Mouse (Mus musculus) liver, embryonic 11.5 days (tissue): ENCODE measurements around the gene C1ql1. TPM values are rescaled to one million over a fixed set of nuclear protein-coding genes. Genes with fewer than 3 reads are reported as not detected.
"Not testable (repeated sequence)": the region's sequence is repeated elsewhere in the genome, so short reads cannot be mapped to it uniquely, and the experiment has no call there.

Source experiments
- ATAC-seq: fragments of 200-750 bp; cut with Nextera tagmentation; replicated peaks from 2 replicates; pipeline ENCODE4 v1.8.0; 2017; ENCODE audit warnings: moderate number of reproducible peaks, mild to moderate bottlenecking, moderate TSS enrichment, moderate library complexity; ENCODE audit not compliant: low FRiP score
- DNase-seq: peaks from one replicate; pipeline ENCODE4 v3.0.0-alpha.2; 2017; ENCODE audit warnings: low spot score
- H3K27ac ChIP-seq: fragments of 300-500 bp; sonication (generic); 2 replicates; pipeline ENCODE4 v1.5.1; 2014; ENCODE audit warnings: mild to moderate bottlenecking, low read depth, low read length, control low read depth
- H3K27me3 ChIP-seq: fragments of 300-500 bp; sonication (generic); replicated peaks from 2 replicates; pipeline ENCODE4 v1.6.1; 2014; ENCODE audit warnings: low read length, mixed read lengths; ENCODE audit not compliant: control insufficient read depth, insufficient read depth
- H3K36me3 ChIP-seq: fragments of 300-500 bp; sonication (generic); 2 replicates; pipeline ENCODE4 v1.6.1; 2014; ENCODE audit warnings: mild to moderate bottlenecking, low read length, moderate library complexity, mixed read lengths; ENCODE audit not compliant: control insufficient read depth, insufficient read depth
- H3K4me1 ChIP-seq: fragments of 300-500 bp; sonication (generic); replicated peaks from 2 replicates; pipeline ENCODE4 v1.6.1; 2014; ENCODE audit warnings: low read length, mixed read lengths; ENCODE audit not compliant: control insufficient read depth, insufficient read depth
- H3K4me2 ChIP-seq: fragments of 300-500 bp; sonication (generic); 2 replicates; pipeline ENCODE4 v1.6.1; 2014; ENCODE audit warnings: mild to moderate bottlenecking, control low read depth, moderate library complexity
- H3K4me3 ChIP-seq: fragments of 300-500 bp; sonication (generic); 2 replicates; pipeline ENCODE4 v1.5.1; 2014; ENCODE audit warnings: low read depth, low read length, control low read depth
- H3K9ac ChIP-seq: fragments of 300-500 bp; sonication (generic); 2 replicates; pipeline ENCODE4 v1.6.1; 2014; ENCODE audit warnings: low read depth, low read length, control low read depth
- H3K9me3 ChIP-seq: fragments of 300-500 bp; sonication (generic); 2 replicates; pipeline ENCODE4 v1.6.1; 2016; ENCODE audit warnings: low read length, inconsistent platforms, mixed read lengths; ENCODE audit not compliant: control insufficient read depth
- WGBS: fragments of 180-500 bp; shearing (Covaris S2); extraction: QIAGEN DNeasy Blood & Tissue Kit; methylation state at CpG from one replicate; pipeline ENCODE4 v1.1.7; 2014; 5-methylcytosine and 5-hydroxymethylcytosine counted together
- polyA plus RNA-seq: library from polyadenylated mRNA; unstranded; fragments of >200 nt; fragmentation: Nextera tagmentation; extraction: Ambion mirVana; gene quantifications from 2 replicates; pipeline ENCODE4 v1.2.1, GENCODE M21; 2014

The C1ql1 gene
- polyA plus RNA-seq, 1 experiment from 2014 or later = 0.78 TPM

DNA sequence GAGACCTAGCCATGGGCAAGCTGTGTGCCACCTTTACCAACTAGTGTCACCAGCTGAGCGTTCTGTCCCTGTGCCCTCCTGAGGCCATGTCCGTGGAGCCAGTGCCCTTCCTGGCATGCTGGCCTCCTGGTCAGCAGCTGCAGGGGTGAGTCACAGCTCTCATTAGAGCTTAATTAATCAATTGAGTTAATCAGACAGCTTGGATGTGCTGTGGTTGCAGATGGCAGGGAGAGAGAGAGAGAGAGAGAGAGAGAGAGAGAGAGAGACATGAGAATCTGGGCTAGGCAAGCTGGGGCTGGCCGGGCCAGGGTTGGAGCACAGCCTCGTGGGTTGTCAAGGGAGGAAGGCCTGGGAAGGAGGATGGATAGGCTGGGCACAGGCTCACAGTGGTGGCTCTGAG, 38.1 kb upstream of the C1ql1 start:
- DNase-seq (no peak), ATAC-seq (no peak)
- WGBS = 65% methylated on average over 4 of the region's 4 CpGs
- H3K36me3 ChIP-seq = no peaks in the 10 kb centered on the region
- H3K27me3 ChIP-seq = peaks cover 33% of the 10 kb centered on the region
- no peak overlapping the region for H3K27ac ChIP-seq
- no peaks in the 10 kb centered on the region; the same call in 1 of the 2 replicates for H3K4me1 ChIP-seq
- no peaks in the 10 kb centered on the region for H3K9me3 ChIP-seq
- H3K4me3 ChIP-seq = no peak overlapping the region
- H3K4me2 ChIP-seq = no peak overlapping the region
- no peak overlapping the region for H3K9ac ChIP-seq

DNA sequence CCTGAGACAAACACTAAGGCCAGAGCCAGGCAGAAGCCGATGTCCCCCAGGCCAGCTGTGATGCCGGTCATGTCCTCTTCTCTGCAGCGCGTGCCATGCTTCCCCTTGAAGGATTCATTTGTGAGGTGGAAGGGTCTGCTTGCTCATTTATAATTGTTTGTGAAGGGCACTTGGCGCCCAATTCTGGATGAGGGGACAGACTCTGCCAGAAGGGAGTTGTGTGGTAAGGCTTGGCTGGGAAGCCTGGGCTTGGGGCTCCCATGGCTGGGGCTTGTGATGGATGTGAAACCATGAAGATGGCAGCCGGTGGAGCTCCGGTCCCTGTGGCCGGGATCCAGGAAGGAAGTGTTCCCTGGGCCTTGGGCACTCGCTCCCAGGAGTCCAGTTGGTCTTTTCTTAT, 37.6 kb upstream of the C1ql1 start:
- Histone ChIP-seq H3K9me3 (no peaks in the 10 kb centered on the region), H3K9ac (no peak overlapping the region), H3K4me1 (no peaks in the 10 kb centered on the region), H3K4me2 (no peak overlapping the region), H3K27ac (no peak overlapping the region), H3K4me3 (no peak overlapping the region), H3K27me3 (peaks cover 27% of the 10 kb centered on the region), H3K36me3 (no peaks in the 10 kb centered on the region)
- ATAC-seq (no peak), DNase-seq (no peak)
- WGBS = 80% methylated on average over 9 of the region's 9 CpGs

GRCm38 (mm10) chr11:102981151-102981890, 34.8 kb upstream of the C1ql1 start:
- no peak overlapping the region for H3K4me2 ChIP-seq
- H3K36me3 ChIP-seq = no peaks in the 10 kb centered on the region
- no peak for ATAC-seq
- H3K4me1 ChIP-seq = no peaks in the 10 kb centered on the region
- no peak overlapping the region for H3K9ac ChIP-seq
- DNase-seq = no peak
- no peaks in the 10 kb centered on the region for H3K9me3 ChIP-seq
- no peak overlapping the region for H3K27ac ChIP-seq
- 43% methylated on average over 10 of the region's 10 CpGs for WGBS
- peaks cover 8% of the 10 kb centered on the region for H3K27me3 ChIP-seq
- no peak overlapping the region for H3K4me3 ChIP-seq

DNA sequence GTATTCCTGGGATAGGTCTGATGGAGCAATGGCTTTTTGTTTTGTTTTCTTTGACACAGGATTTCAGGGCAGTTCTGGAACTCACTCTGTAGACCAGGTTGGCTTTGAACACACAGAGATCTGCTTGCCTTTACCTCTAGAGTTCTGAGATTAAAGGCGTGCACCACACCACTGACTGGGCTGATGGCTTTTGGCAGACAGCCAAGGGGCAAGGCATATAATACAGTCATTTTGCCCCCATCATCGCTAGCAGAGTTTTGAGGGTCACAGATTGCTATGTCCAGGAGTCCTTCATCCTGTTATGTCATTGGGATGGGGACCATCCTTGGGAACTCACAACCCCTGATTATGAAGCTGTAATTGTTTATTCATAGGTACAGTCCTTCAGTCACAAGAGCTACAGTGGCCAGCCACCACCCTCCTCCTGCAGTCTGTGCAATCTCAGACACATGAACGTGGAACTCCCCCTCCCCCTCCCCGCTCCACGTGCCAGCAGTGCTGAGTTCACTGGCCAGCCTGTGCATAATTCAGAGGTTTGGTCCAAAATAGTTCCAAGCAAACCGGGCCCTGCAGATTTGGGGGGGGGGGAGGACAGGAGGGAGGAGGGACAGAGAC, 31.7 kb upstream of the C1ql1 start:
- Histone ChIP-seq H3K9me3 (no peaks in the 10 kb centered on the region), H3K27ac (no peak overlapping the region), H3K4me3 (no peak overlapping the region), H3K9ac (no peak overlapping the region), H3K4me2 (no peak overlapping the region), H3K4me1 (no peaks in the 10 kb centered on the region), H3K27me3 (peaks cover 5% of the 10 kb centered on the region; the same call in 1 of the 2 replicates), H3K36me3 (no peaks in the 10 kb centered on the region)
- DNase-seq (no peak), ATAC-seq (no peak)
- 50% methylated on average over 6 of the region's 6 CpGs for WGBS

- 74% methylated on average over 9 of the region's 9 CpGs for WGBS
- H3K4me2 ChIP-seq, DNase-seq, H3K36me3 ChIP-seq, H3K27me3 ChIP-seq, H3K9ac ChIP-seq, ATAC-seq, H3K4me1 ChIP-seq, H3K4me3 ChIP-seq, H3K27ac ChIP-seq, H3K9me3 ChIP-seq: not testable (repeated sequence)
Observed at GRCm38 (mm10) chr11:102975966-102976365, 29.5 kb upstream of the C1ql1 start.

GRCm38 (mm10) chr11:102972326-102972725, 25.8 kb upstream of the C1ql1 start:
- Histone ChIP-seq H3K4me1 (no peaks in the 10 kb centered on the region), H3K4me3 (no peak overlapping the region), H3K27me3 (peaks cover 18% of the 10 kb centered on the region), H3K36me3 (no peaks in the 10 kb centered on the region), H3K9ac (no peak overlapping the region), H3K9me3 (no peaks in the 10 kb centered on the region), H3K4me2 (no peak overlapping the region), H3K27ac (no peak overlapping the region)
- DNase-seq (no peak), ATAC-seq (no peak)
- 41% methylated on average over 1 of the region's 1 CpGs for WGBS

- H3K4me2 ChIP-seq = no peak overlapping the region
- H3K9me3 ChIP-seq = no peaks in the 10 kb centered on the region
- H3K4me1 ChIP-seq = no peaks in the 10 kb centered on the region
- no peaks in the 10 kb centered on the region for H3K36me3 ChIP-seq
- peaks cover 25% of the 10 kb centered on the region for H3K27me3 ChIP-seq
- H3K27ac ChIP-seq = no peak overlapping the region
- H3K9ac ChIP-seq = no peak overlapping the region
- DNase-seq (no peak), ATAC-seq (no peak)
- WGBS = 38% methylated on average over 5 of the region's 5 CpGs
- H3K4me3 ChIP-seq = no peak overlapping the region
Observed at GRCm38 (mm10) chr11:102971604-102972003, 25.1 kb upstream of the C1ql1 start.

- Histone ChIP-seq H3K4me1 (peaks cover 6% of the 10 kb centered on the region), H3K4me2 (no peak overlapping the region), H3K9me3 (no peaks in the 10 kb centered on the region), H3K27me3 (peaks cover 53% of the 10 kb centered on the region), H3K36me3 (no peaks in the 10 kb centered on the region), H3K27ac (no peak overlapping the region), H3K4me3 (no peak overlapping the region), H3K9ac (no peak overlapping the region)
- WGBS = 69% methylated on average over 16 of the region's 16 CpGs
- ATAC-seq (no peak), DNase-seq (no peak)
Observed at GRCm38 (mm10) chr11:102964547-102965091, 18.1 kb upstream of the C1ql1 start.
